Mouse (Mus musculus) spleen, postnatal 10 days (tissue): ENCODE data around the gene Fam136a.

Source experiments
- DNase-seq, 2 experiments: peaks; one replicate each; pipeline ENCODE4 v3.0.0; 2021 to 2022; ENCODE audit warnings: low spot score in 2 of 2

Fam136a gene

GRCm38 (mm10) chr6:86397257-86397980 is 32.0 kb downstream of the Fam136a start:
- no peak for DNase-seq

GRCm38 (mm10) chr6:86398986-86399385 is 33.5 kb downstream of the Fam136a start:
- no peak for DNase-seq

GRCm38 (mm10) chr6:86399995-86400394 is 34.5 kb downstream of the Fam136a start:
- no peak for DNase-seq

GRCm38 (mm10) chr6:86400972-86401371 is 35.5 kb downstream of the Fam136a start:
- peak; percentile 51 to 83 for DNase-seq

GRCm38 (mm10) chr6:86402681-86403607 is 37.5 kb downstream of the Fam136a start:
- DNase-seq = no peak

- peak; percentile 87 for DNase-seq
These were observed 38.3 kb downstream of the Fam136a start for GRCm38 (mm10) chr6:86403728-86404099.

- peak; percentile 92 to 97 for DNase-seq
These were observed 38.8 kb downstream of the Fam136a start, which contains the start of gene Tia1 for GRCm38 (mm10) chr6:86404100-86404861. TSS of gene Tia1 (plus strand) at chr6:86404219.

- DNase-seq = no peak
These were observed 39.5 kb downstream of the Fam136a start for GRCm38 (mm10) chr6:86404996-86405395.

GRCm38 (mm10) chr6:86406306-86406705 is 40.9 kb downstream of the Fam136a start:
- no peak for DNase-seq

- DNase-seq = no peak
These were observed 53.3 kb downstream of the Fam136a start for GRCm38 (mm10) chr6:86418711-86419110.

GRCm38 (mm10) chr6:86419239-86419638 is 53.8 kb downstream of the Fam136a start:
- no peak for DNase-seq
